Mouse (Mus musculus) MEL (cell line): ENCODE measurements around the gene Mum1. TPM values are rescaled to one million over a fixed set of nuclear protein-coding genes. Genes with fewer than 3 reads are reported as not detected.

ENCODE experiments used
- DNase-seq: peaks from one replicate; pipeline ENCODE4 v3.0.0; 2011; ENCODE audit warnings: low read depth, low spot score
- H3K27ac ChIP-seq: 2 replicates; pipeline ENCODE4 v1.5.1; 2012; ENCODE audit warnings: low read depth, mild to moderate bottlenecking, control low read depth, low read length, moderate library complexity; ENCODE audit not compliant: control insufficient read depth
- H3K27me3 ChIP-seq, 2 experiments: fragments of 150-350 bp in 1 of 2; sonication (generic) in 1 of 2; 2 replicates each; pipeline ENCODE4 v1.6.1; 2012; ENCODE audit warnings: low read length in 2 of 2, mild to moderate bottlenecking in 2 of 2, improper control_type of control experiment in 1 of 2, moderate library complexity in 1 of 2; ENCODE audit not compliant: insufficient read depth in 2 of 2, control insufficient read depth in 1 of 2
- H3K36me3 ChIP-seq, 2 experiments: 2 replicates each; pipeline ENCODE4 v1.6.1; 2012 to 2014; ENCODE audit warnings: low read length in 2 of 2, improper control_type of control experiment in 1 of 2, inconsistent platforms in 1 of 2, mild to moderate bottlenecking in 1 of 2; ENCODE audit not compliant: insufficient read depth in 2 of 2, control insufficient read depth in 1 of 2
- H3K4me1 ChIP-seq, 2 experiments: fragments of 150-350 bp in 1 of 2; sonication (generic) in 1 of 2; 2 replicates each; pipeline ENCODE4 v1.6.1; 2012; ENCODE audit warnings: low read length in 2 of 2, improper control_type of control experiment in 1 of 2, mild to moderate bottlenecking in 1 of 2; ENCODE audit not compliant: insufficient read depth in 2 of 2, control insufficient read depth in 1 of 2
- H3K4me3 ChIP-seq, 2 experiments: fragments of 150-350 bp in 1 of 2; sonication (generic) in 1 of 2; 2 replicates each; pipeline ENCODE4 v1.5.1; 2012; ENCODE audit warnings: low read depth in 2 of 2, low read length in 2 of 2, mild to moderate bottlenecking in 2 of 2, moderate library complexity in 2 of 2, control low read depth in 1 of 2, improper control_type of control experiment in 1 of 2; ENCODE audit not compliant: control insufficient read depth in 1 of 2, insufficient read depth in 1 of 2
- H3K79me2 ChIP-seq: 2 replicates; pipeline ENCODE4 v1.6.1; 2012; ENCODE audit warnings: mild to moderate bottlenecking, low read length, moderate library complexity; ENCODE audit not compliant: control insufficient read depth, poor library complexity, insufficient read depth
- H3K9ac ChIP-seq: 2 replicates; pipeline ENCODE4 v1.6.1; 2012; ENCODE audit warnings: low read depth, mild to moderate bottlenecking, control low read depth, low read length, moderate library complexity; ENCODE audit not compliant: control insufficient read depth, poor library complexity, severe bottlenecking
- H3K9me3 ChIP-seq: fragments of 150-350 bp; sonication (generic); replicated peaks from 2 replicates; pipeline ENCODE4 v1.6.1; 2012; ENCODE audit warnings: mild to moderate bottlenecking, low read length, improper control_type of control experiment, moderate library complexity; ENCODE audit not compliant: insufficient read depth
- CHD1 ChIP-seq: IDR thresholded peaks from 2 replicates; pipeline ENCODE4 v1.6.1; 2012; ENCODE audit warnings: low read depth, mild to moderate bottlenecking, inconsistent platforms, low read length, improper control_type of control experiment
- E2F4 ChIP-seq: IDR thresholded peaks from 2 replicates; pipeline ENCODE4 v1.6.1; 2011; ENCODE audit warnings: low read depth, low read length, improper control_type of control experiment, borderline replicate concordance
- EP300 ChIP-seq, 2 experiments: IDR thresholded peaks; 2 replicates each; pipeline ENCODE4 v1.6.1; 2011; ENCODE audit warnings: improper control_type of control experiment in 2 of 2, low read length in 2 of 2, low read depth in 1 of 2, mild to moderate bottlenecking in 1 of 2
- GATA1 ChIP-seq: IDR thresholded peaks from 2 replicates; pipeline ENCODE4 v1.6.1; 2011; ENCODE audit warnings: low read depth, low read length, improper control_type of control experiment
- JUND ChIP-seq: IDR thresholded peaks from 2 replicates; pipeline ENCODE4 v1.6.1; 2011; ENCODE audit warnings: low read depth, mild to moderate bottlenecking, improper control_type of control experiment, low read length
- KAT2A ChIP-seq: conservative IDR thresholded peaks from 2 replicates; pipeline ENCODE4 v1.6.1; 2012; ENCODE audit warnings: low read depth, low read length, improper control_type of control experiment, inconsistent platforms
- MAX ChIP-seq: IDR thresholded peaks from 2 replicates; pipeline ENCODE4 v1.6.1; 2011; ENCODE audit warnings: low read length, improper control_type of control experiment
- MEF2A ChIP-seq: IDR thresholded peaks from 2 replicates; pipeline ENCODE4 v1.6.1; 2014; ENCODE audit warnings: low read depth, mild to moderate bottlenecking, inconsistent platforms, low read length, improper control_type of control experiment; ENCODE audit not compliant: poor library complexity, insufficient replicate concordance, severe bottlenecking; ENCODE audit errors: extremely low read depth
- MXI1 ChIP-seq: IDR thresholded peaks from 2 replicates; pipeline ENCODE4 v1.6.1; 2011; ENCODE audit warnings: mild to moderate bottlenecking, low read depth, low read length, improper control_type of control experiment
- MYC ChIP-seq: IDR thresholded peaks from 2 replicates; pipeline ENCODE4 v1.6.1; 2011; ENCODE audit warnings: low read depth, mild to moderate bottlenecking, low read length, improper control_type of control experiment, moderate library complexity
- NRF1 ChIP-seq: IDR thresholded peaks from 2 replicates; pipeline ENCODE4 v1.6.1; 2014; ENCODE audit warnings: low read depth, mild to moderate bottlenecking, inconsistent platforms, low read length, improper control_type of control experiment, moderate library complexity; ENCODE audit not compliant: poor library complexity, insufficient read depth, severe bottlenecking
- POLR2A ChIP-seq, 2 experiments: IDR thresholded peaks; 2 replicates each; pipeline ENCODE4 v1.6.1; 2011 to 2012; ENCODE audit warnings: low read length in 2 of 2, mild to moderate bottlenecking in 2 of 2, control low read depth in 1 of 2, improper control_type of control experiment in 1 of 2, low read depth in 1 of 2, moderate library complexity in 1 of 2; ENCODE audit not compliant: control insufficient read depth in 1 of 2, insufficient read depth in 1 of 2, poor library complexity in 1 of 2
- POLR2AphosphoS2 ChIP-seq: IDR thresholded peaks from 2 replicates; pipeline ENCODE4 v1.6.1; 2011; ENCODE audit warnings: low read length, improper control_type of control experiment
- SIN3A ChIP-seq: IDR thresholded peaks from 2 replicates; pipeline ENCODE4 v1.6.1; 2012; ENCODE audit warnings: low read length, improper control_type of control experiment, inconsistent platforms
- SMC3 ChIP-seq: IDR thresholded peaks from 2 replicates; pipeline ENCODE4 v1.6.1; 2011; ENCODE audit warnings: low read depth, low read length, improper control_type of control experiment
- TCF12 ChIP-seq: IDR thresholded peaks from 2 replicates; pipeline ENCODE4 v1.6.1; 2014; ENCODE audit warnings: low read depth, mild to moderate bottlenecking, inconsistent platforms, low read length, improper control_type of control experiment, moderate library complexity
- UBTF ChIP-seq: IDR thresholded peaks from 2 replicates; pipeline ENCODE4 v1.6.1; 2012; ENCODE audit warnings: low read depth, mild to moderate bottlenecking, inconsistent platforms, low read length, improper control_type of control experiment, moderate library complexity, borderline replicate concordance; ENCODE audit not compliant: insufficient read depth
- USF2 ChIP-seq, 2 experiments: IDR thresholded peaks; 2 replicates each; pipeline ENCODE4 v1.6.1; 2011 to 2012; ENCODE audit warnings: improper control_type of control experiment in 2 of 2, low read length in 2 of 2, borderline replicate concordance in 1 of 2, inconsistent platforms in 1 of 2, low read depth in 1 of 2, mild to moderate bottlenecking in 1 of 2; ENCODE audit not compliant: insufficient read depth in 1 of 2
- ZC3H11A ChIP-seq: IDR thresholded peaks from 2 replicates; pipeline ENCODE4 v1.6.1; 2012; ENCODE audit warnings: low read depth, mild to moderate bottlenecking, inconsistent platforms, low read length, improper control_type of control experiment
- ZKSCAN1 ChIP-seq: IDR thresholded peaks from 2 replicates; pipeline ENCODE4 v1.6.1; 2012; ENCODE audit warnings: low read depth, mild to moderate bottlenecking, inconsistent platforms, low read length, improper control_type of control experiment, moderate library complexity
- polyA plus RNA-seq, 2 experiments: library from polyadenylated mRNA; stranded (reverse) in 1 of 2; unstranded in 1 of 2; fragments of >175 nt in 1 of 2; fragments of >200 nt in 1 of 2; gene quantifications; 2 replicates each; pipeline versions ENCODE4 v1.2.1 to v1.2.4; 2012; ENCODE audit warnings: low replicate concordance in 2 of 2, low read depth in 1 of 2; ENCODE audit not compliant: insufficient read length in 2 of 2, insufficient read depth in 1 of 2, missing spikeins in 1 of 2
- total RNA-seq: library from RNA; depleted of rRNA; stranded (reverse); fragments of 300-350 nt; gene quantifications from 2 replicates; pipeline ENCODE4 v1.2.3, GENCODE M21; 2012

The Mum1 gene
- total and polyA plus RNA-seq, 3 experiments = 34.0 to 55.2 (median 35.3) TPM

- no peaks in the 10 kb centered on the region for H3K79me2 ChIP-seq
- no peak overlapping the region for H3K4me3 ChIP-seq
- TF ChIP-seq CHD1 = no peak
- TF ChIP-seq EP300 (IDR thresholded peaks at IDR 0.05; ENCODE audit: low read depth in 1 of 2, low read length in 2 of 2) = no peak
- no peak for TF ChIP-seq MAX
- no peak for TF ChIP-seq POLR2A (IDR thresholded peaks at IDR 0.05; ENCODE audit: control insufficient read depth in 1 of 2, insufficient read depth in 1 of 2, low read depth in 1 of 2, low read length in 2 of 2, poor library complexity in 1 of 2)
- TF ChIP-seq SIN3A = no peak
- no peak for TF ChIP-seq MXI1
- no peak for TF ChIP-seq ZKSCAN1
- TF ChIP-seq JUND = no peak
- TF ChIP-seq KAT2A = no peak
- H3K36me3 ChIP-seq = no peaks in the 10 kb centered on the region
- DNase-seq = no peak
- no peaks in the 10 kb centered on the region for H3K27me3 ChIP-seq
- H3K9me3 ChIP-seq = no peaks in the 10 kb centered on the region
- H3K9ac ChIP-seq = no peak overlapping the region
- H3K4me1 ChIP-seq = no peaks in the 10 kb centered on the region
- H3K27ac ChIP-seq = no peak overlapping the region
Measured at GRCm38 (mm10) chr10:80190491-80191051, 35.7 kb upstream of the Mum1 start.

- DNase-seq = no peak
- H3K4me3 ChIP-seq = no peak overlapping the region
- H3K9ac ChIP-seq = no peak overlapping the region
- H3K36me3 ChIP-seq = no peaks in the 10 kb centered on the region
- TF ChIP-seq ZC3H11A = no peak
- no peak for TF ChIP-seq NRF1
- H3K4me1 ChIP-seq = no peaks in the 10 kb centered on the region
- H3K27ac ChIP-seq = no peak overlapping the region
- H3K9me3 ChIP-seq = no peaks in the 10 kb centered on the region
- H3K79me2 ChIP-seq = no peaks in the 10 kb centered on the region
- no peaks in the 10 kb centered on the region; a peak in 1 of 4 replicates for H3K27me3 ChIP-seq
Measured at GRCm38 (mm10) chr10:80193976-80194375, 32.3 kb upstream of the Mum1 start.

GRCm38 (mm10) chr10:80194441-80194840 is 31.8 kb upstream of the Mum1 start:
- Histone ChIP-seq H3K79me2 (no peaks in the 10 kb centered on the region), H3K4me1 (no peaks in the 10 kb centered on the region), H3K27me3 (no peaks in the 10 kb centered on the region; a peak in 1 of 4 replicates), H3K9ac (no peak overlapping the region), H3K27ac (no peak overlapping the region), H3K4me3 (no peak overlapping the region), H3K36me3 (no peaks in the 10 kb centered on the region), H3K9me3 (no peaks in the 10 kb centered on the region)
- no peak for DNase-seq
- TF ChIP-seq UBTF = no peak
- no peak for TF ChIP-seq USF2 (IDR thresholded peaks at IDR 0.05; ENCODE audit: borderline replicate concordance in 1 of 2, insufficient read depth in 1 of 2, low read depth in 1 of 2, low read length in 2 of 2)
- TF ChIP-seq ZC3H11A = no peak
- no peak for TF ChIP-seq NRF1
- TF ChIP-seq SMC3 = no peak
- no peak for TF ChIP-seq E2F4
- TF ChIP-seq MAX = no peak
- no peak for TF ChIP-seq POLR2AphosphoS2
- no peak for TF ChIP-seq SIN3A
- no peak for TF ChIP-seq CHD1
- TF ChIP-seq MEF2A = no peak
- no peak for TF ChIP-seq TCF12
- no peak for TF ChIP-seq MYC
- TF ChIP-seq EP300 (IDR thresholded peaks at IDR 0.05; ENCODE audit: low read depth in 1 of 2, low read length in 2 of 2) = no peak
- no peak for TF ChIP-seq GATA1
